Mouse (Mus musculus): ENCODE results near the gene Orc2. TPM values are rescaled to one million over a fixed set of nuclear protein-coding genes. Genes with fewer than 3 reads are reported as not detected.

The Orc2 gene
- polyA plus RNA-seq (2017; shearing (Covaris generic)), result 28.5 TPM

GRCm38 (mm10) chr1:58504577-58505254 lies at the start of gene Orc2:
TSS of gene Orc2 (minus strand) at chr1:58505109.

GRCm38 (mm10) chr1:58445143-58445722 lies 59.7 kb downstream of the Orc2 start, which contains the start of the genes Nif3l1 and Ppil3:
TSS of gene Nif3l1 (plus strand) at chr1:58445151.
TSS of gene Ppil3 (minus strand) at chr1:58445486.

GRCm38 (mm10) chr1:58423371-58424248 lies 81.3 kb downstream of the Orc2 start, which contains the start of gene Clk1:
TSS of gene Clk1 (minus strand) at chr1:58424066.

Other genes starting within 250 kb of the Orc2 start
- not detected for gene Aox2, start 226.8 kb downstream of the Orc2 start, polyA plus RNA-seq (2017; shearing (Covaris generic))
- gene Bzw1, start 112.2 kb downstream of the Orc2 start, polyA plus RNA-seq (2017; shearing (Covaris generic)), result 400 TPM
- gene Clk1, start 81.0 kb downstream of the Orc2 start, polyA plus RNA-seq (2017; shearing (Covaris generic)), result 1,257 TPM
- gene Nif3l1, start 60.0 kb downstream of the Orc2 start, polyA plus RNA-seq (2017; shearing (Covaris generic)), result 21.8 TPM
- 27.0 TPM for gene Ppil3, start 59.6 kb downstream of the Orc2 start, polyA plus RNA-seq (2017; shearing (Covaris generic))
- 8.3 TPM for gene Fam126b, start 81.2 kb upstream of the Orc2 start, polyA plus RNA-seq (2017; shearing (Covaris generic))
- gene Ndufb3, start 81.3 kb upstream of the Orc2 start, polyA plus RNA-seq (2017; shearing (Covaris generic)), result 66.2 TPM
- gene Als2cr12, start 190.9 kb upstream of the Orc2 start, polyA plus RNA-seq (2017; shearing (Covaris generic)), result not detected
- 112 TPM for gene Cflar, start 206.4 kb upstream of the Orc2 start, polyA plus RNA-seq (2017; shearing (Covaris generic))

All from effector memory CD4-positive, alpha-beta T cell, adult 5 months (primary cell).